Comparison of ENCODE assay signal across 8 mouse cellular contexts in genomic region chr10:57794018-57794417, GRCm38 (mm10). TPM values are rescaled to one million over a fixed set of nuclear protein-coding genes. Genes with fewer than 3 reads are reported as not detected.
A peak's percentile ranks its signal among the peaks of the same experiment; 100 is the strongest.
DNase-seq lines count a peak whose midpoint lies in the region; ATAC-seq and TF ChIP-seq lines count a peak whose summit lies in the region.

TSS of gene Smpdl3a (plus strand) at chr10:57794335.

- no peak for DNase-seq in kidney, adult 2 months
- no peak for DNase-seq in kidney, postnatal 25 days
- DNase-seq in liver, embryonic 14.5 days (ENCODE audit: low read depth in 3 of 3, low spot score in 3 of 3), result no peak
- DNase-seq in frontal cortex, postnatal 25 days (ENCODE audit: low spot score in 2 of 2), result no peak
- DNase-seq in right cerebral cortex, adult 2 months (ENCODE audit: low spot score in 2 of 2), result no peak

- peak within 1 kb of the TSS; percentile 98 for H3K4me2 ChIP-seq in forebrain, embryonic 16.5 days (ENCODE audit: low read length)
- H3K4me2 ChIP-seq in hindbrain, embryonic 13.5 days, result peak within 1 kb of the TSS; percentile 94
- H3K4me2 ChIP-seq in liver, embryonic 14.5 days (ENCODE audit: low read depth), result peak within 1 kb of the TSS; percentile 77

- H3K4me3 ChIP-seq in kidney, adult 2 months (ENCODE audit: insufficient read depth, low read depth, low read length), result peak within 1 kb of the TSS; percentile 89
- H3K4me3 ChIP-seq in forebrain, embryonic 16.5 days (replicated peaks; ENCODE audit: low read length), result peak within 1 kb of the TSS; percentile 63
- H3K4me3 ChIP-seq in hindbrain, embryonic 13.5 days, result peak within 1 kb of the TSS; percentile 59
- peak within 1 kb of the TSS; percentile 69 to 80 for H3K4me3 ChIP-seq in liver, embryonic 14.5 days (ENCODE audit: insufficient read depth in 1 of 2, low read depth in 2 of 2, low read length in 2 of 2)

- H3K36me3 ChIP-seq in kidney, adult 2 months (ENCODE audit: control insufficient read depth, insufficient read depth, low read length), result no peaks in the 10 kb centered on the region
- no peaks in the 10 kb centered on the region for H3K36me3 ChIP-seq in forebrain, embryonic 16.5 days (ENCODE audit: control insufficient read depth, insufficient read depth)
- H3K36me3 ChIP-seq in hindbrain, embryonic 13.5 days, result peaks cover 10% of the 10 kb centered on the region
- H3K36me3 ChIP-seq in liver, embryonic 14.5 days (replicated peaks; ENCODE audit: control insufficient read depth, insufficient read depth, low read depth), result no peaks in the 10 kb centered on the region

- H3K27ac ChIP-seq in kidney, adult 2 months (ENCODE audit: insufficient read depth, low read depth, low read length), result peak within 1 kb of the TSS; percentile 98
- H3K27ac ChIP-seq in forebrain, embryonic 16.5 days (ENCODE audit: low read length), result peak within 1 kb of the TSS; percentile 39
- H3K27ac ChIP-seq in hindbrain, embryonic 13.5 days, result peak within 1 kb of the TSS; percentile 76
- H3K27ac ChIP-seq in liver, embryonic 14.5 days, result peak within 1 kb of the TSS; percentile 9

- no peak for TF ChIP-seq POLR2A in kidney, adult 2 months (IDR thresholded peaks at IDR 0.05; ENCODE audit: low read depth, low read length)

- whole genome bisulfite sequencing in kidney, adult 2 months, result 46% methylated on average over 7 of the region's 7 CpGs
- WGBS in forebrain, embryonic 16.5 days, result 79% methylated on average over 7 of the region's 7 CpGs
- 76% methylated on average over 7 of the region's 7 CpGs for WGBS in hindbrain, embryonic 13.5 days
- WGBS in liver, embryonic 14.5 days (ENCODE audit: insufficient replicate concordance), result 63% methylated on average over 7 of the region's 7 CpGs

- no peak for TF ChIP-seq EP300 in liver, embryonic 14.5 days (IDR thresholded peaks at IDR 0.05; ENCODE audit: low read depth)

- peaks cover 3% of the 10 kb centered on the region; the same call in 1 of the 2 replicates for H3K9me3 ChIP-seq in forebrain, embryonic 16.5 days (ENCODE audit: control insufficient read depth, low read length)
- H3K9me3 ChIP-seq in hindbrain, embryonic 13.5 days, result 0 out of 2 replicates have a peak, but pooled peaks cover 16% of the 10 kb centered on the region
- no peaks in the 10 kb centered on the region for H3K9me3 ChIP-seq in liver, embryonic 14.5 days (ENCODE audit: control insufficient read depth, low read length)

- TF ChIP-seq CTCF in kidney, adult 2 months (conservative IDR thresholded peaks at IDR 0.05; ENCODE audit: insufficient read depth, insufficient read length, low read depth, low read length), result no peak
- no peak for TF ChIP-seq CTCF in liver, embryonic 14.5 days (IDR thresholded peaks at IDR 0.05; ENCODE audit: low read depth)

- H3K4me1 ChIP-seq in kidney, adult 2 months (ENCODE audit: control insufficient read depth, insufficient read depth, low read length), result peaks cover 3% of the 10 kb centered on the region; the same call in 1 of the 2 replicates
- H3K4me1 ChIP-seq in forebrain, embryonic 16.5 days (replicated peaks; ENCODE audit: control insufficient read depth, insufficient read depth, low read length), result peaks cover 18% of the 10 kb centered on the region
- peaks cover 17% of the 10 kb centered on the region for H3K4me1 ChIP-seq in hindbrain, embryonic 13.5 days (replicated peaks)
- H3K4me1 ChIP-seq in liver, embryonic 14.5 days (replicated peaks; ENCODE audit: control insufficient read depth in 2 of 2, insufficient read depth in 2 of 2, low read length in 1 of 2), result peaks cover 12 to 15% of the 10 kb centered on the region in 2 experiments

- no peak for ATAC-seq in activated CD4-positive, CD25-positive, alpha-beta regulatory T cell, adult 4 months
- no peak for ATAC-seq in forebrain, embryonic 16.5 days
- ATAC-seq in hindbrain, embryonic 13.5 days (ENCODE audit: low FRiP score), result no peak; the same call in 1 of the 2 replicates
- ATAC-seq in liver, embryonic 14.5 days (ENCODE audit: insufficient read depth), result no peak

- H3K27me3 ChIP-seq in kidney, adult 2 months (replicated peaks; ENCODE audit: control insufficient read depth, insufficient read depth, low read length), result no peaks in the 10 kb centered on the region
- no peaks in the 10 kb centered on the region for H3K27me3 ChIP-seq in forebrain, embryonic 16.5 days (replicated peaks; ENCODE audit: control insufficient read depth, insufficient read depth, low read length)
- H3K27me3 ChIP-seq in hindbrain, embryonic 13.5 days, result no peaks in the 10 kb centered on the region
- H3K27me3 ChIP-seq in liver, embryonic 14.5 days (ENCODE audit: control insufficient read depth, insufficient read depth, low read length), result no peaks in the 10 kb centered on the region

- H3K9ac ChIP-seq in forebrain, embryonic 16.5 days (replicated peaks; ENCODE audit: low read depth, low read length), result peak within 1 kb of the TSS; percentile 75
- H3K9ac ChIP-seq in hindbrain, embryonic 13.5 days, result peak within 1 kb of the TSS; percentile 77
- peak within 1 kb of the TSS; percentile 73 for H3K9ac ChIP-seq in liver, embryonic 14.5 days (replicated peaks)

RNA-seq across cellular contexts. Expression of gene Smpdl3a, which starts in this region (rescaled TPM):
- polyA plus RNA-seq in kidney, adult 2 months (2012; rRNA removed), result 395 and 466 TPM in 2 replicates
- 100 to 1,000 TPM; 146 TPM for polyA plus RNA-seq in activated CD4-positive, CD25-positive, alpha-beta regulatory T cell, adult 4 months (2017; shearing (Covaris generic))
- 17.3 and 19.5 TPM in 2 replicates for polyA plus RNA-seq in forebrain, embryonic 16.5 days (2015; fragmentation: Nextera tagmentation; extraction: Ambion mirVana)
- 22.6 and 23.2 TPM in 2 replicates for polyA plus RNA-seq in hindbrain, embryonic 13.5 days (2015; fragmentation: Nextera tagmentation; extraction: Ambion mirVana)
- polyA plus RNA-seq in liver, embryonic 14.5 days (2012; rRNA removed), result 9.1 and 12.0 TPM in 2 replicates
- 21.8 and 24.9 TPM in 2 replicates for polyA plus RNA-seq in liver, embryonic 14.5 days (2014; fragmentation: Nextera tagmentation; extraction: Ambion mirVana)

Comparison
In these comparisons a context has a peak if more than half of its experiments do, and no peak if none do; other contexts are left out.
1. H3K27ac ChIP-seq: peak in every context shown above with its lines; median percentile 98 in kidney, adult 2 months; 76 in hindbrain, embryonic 13.5 days; 39 in forebrain, embryonic 16.5 days; 9 in liver, embryonic 14.5 days.